Mouse (Mus musculus): ENCODE results near the gene Trim65. TPM values are rescaled to one million over a fixed set of nuclear protein-coding genes. Genes with fewer than 3 reads are reported as not detected.

The Trim65 gene
- polyA plus RNA-seq, 1 experiment from 2014 or later: 1.9 TPM

DNA sequence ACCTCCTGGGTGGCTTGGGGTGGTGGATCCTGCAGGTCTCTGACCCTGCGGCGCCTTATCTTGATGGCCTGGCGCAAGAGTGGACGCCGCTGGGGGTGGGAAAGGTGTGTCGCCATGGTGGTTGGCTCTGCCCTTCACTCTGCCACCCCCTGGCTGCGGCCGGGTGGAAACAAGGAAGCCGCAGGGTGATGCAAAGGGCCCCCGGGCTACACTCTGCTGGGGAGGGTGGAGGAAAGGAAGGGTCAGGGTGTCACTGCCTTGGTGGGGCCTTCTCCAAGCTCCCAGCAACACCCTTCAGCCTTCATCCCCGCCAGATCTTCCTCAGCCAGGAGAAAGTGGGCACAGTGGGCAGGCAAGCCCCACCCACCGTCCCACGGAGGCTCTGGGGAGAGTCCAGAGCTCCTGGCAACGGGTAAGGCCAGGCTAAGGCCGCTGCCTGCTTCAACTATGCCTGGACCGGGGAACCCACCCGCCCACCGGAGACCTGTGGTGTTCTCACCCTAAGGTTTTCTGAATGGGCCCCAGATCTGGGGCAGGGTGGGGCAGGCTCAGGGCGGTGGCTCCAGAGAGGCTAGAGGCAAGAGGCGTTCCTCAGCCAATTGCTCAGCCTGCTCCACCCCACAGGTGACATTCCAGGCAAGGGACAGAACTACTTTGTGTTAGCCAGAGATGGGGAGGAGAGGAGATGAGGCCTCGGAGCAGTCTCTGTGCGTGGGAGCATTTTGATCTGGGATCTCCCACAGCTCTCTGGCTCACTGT lies 53.3 kb downstream of the Trim65 start, which contains the start of gene Unc13d:
Unc13d (minus strand) TSS at position 516 of the 759 bp plus-strand sequence.
- ATAC-seq (replicated peaks; ENCODE audit: low FRiP score) (0 out of 2 replicates have a peak, but pooled peaks have one; percentile 25), DNase-seq (ENCODE audit: low spot score) (no peak)
- WGBS: 71% methylated on average over 21 of the region's 22 CpGs
- Histone ChIP-seq H3K4me3 (ENCODE audit: low read depth, low read length) (peak within 1 kb of the TSS; percentile 13; the same call in 1 of the 2 replicates), H3K9ac (ENCODE audit: low read length) (peak within 1 kb of the TSS; percentile 23), H3K9me3 (ENCODE audit: control insufficient read depth, low read length) (no peaks in the 10 kb centered on the region), H3K4me1 (replicated peaks; ENCODE audit: control insufficient read depth, insufficient read depth, low read length) (peaks cover 8% of the 10 kb centered on the region), H3K27me3 (ENCODE audit: control insufficient read depth, insufficient read depth, low read length) (no peaks in the 10 kb centered on the region), H3K36me3 (ENCODE audit: control insufficient read depth, insufficient read depth, low read length) (peaks cover 9% of the 10 kb centered on the region), H3K27ac (ENCODE audit: low read depth, low read length) (peak within 1 kb of the TSS; percentile 18), H3K4me2 (ENCODE audit: low read depth, low read length, severe bottlenecking) (peak within 1 kb of the TSS; percentile 46)

DNA sequence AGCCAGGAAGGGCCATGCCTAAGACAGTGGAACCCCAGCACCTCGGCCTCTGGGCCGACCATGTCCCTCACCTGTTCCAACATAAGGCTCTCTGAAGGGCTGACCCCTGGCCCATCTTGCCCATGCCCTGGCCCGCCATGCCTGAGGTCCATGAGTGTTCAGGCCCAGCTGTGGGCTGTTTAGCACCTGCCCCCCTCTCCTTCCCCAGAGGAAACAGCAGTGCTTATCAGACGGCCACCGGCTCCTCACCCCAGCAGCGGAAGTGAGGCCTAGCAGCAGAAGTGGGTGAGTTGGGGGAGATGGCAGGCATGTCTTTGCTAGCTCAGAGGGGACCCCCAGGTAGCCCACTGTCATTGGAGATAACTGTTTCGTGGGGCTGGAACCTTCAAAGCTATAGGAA lies 54.1 kb downstream of the Trim65 start:
- Histone ChIP-seq H3K9me3 (ENCODE audit: control insufficient read depth, low read length) (no peaks in the 10 kb centered on the region), H3K4me1 (replicated peaks; ENCODE audit: control insufficient read depth, insufficient read depth, low read length) (peaks cover 8% of the 10 kb centered on the region), H3K4me3 (ENCODE audit: low read depth, low read length) (no peak overlapping the region), H3K9ac (ENCODE audit: low read length) (no peak overlapping the region), H3K27ac (ENCODE audit: low read depth, low read length) (no peak overlapping the region), H3K36me3 (ENCODE audit: control insufficient read depth, insufficient read depth, low read length) (peaks cover 6% of the 10 kb centered on the region), H3K27me3 (ENCODE audit: control insufficient read depth, insufficient read depth, low read length) (no peaks in the 10 kb centered on the region), H3K4me2 (ENCODE audit: low read depth, low read length, severe bottlenecking) (no peak overlapping the region)
- ATAC-seq (replicated peaks; ENCODE audit: low FRiP score) (no peak), DNase-seq (ENCODE audit: low spot score) (no peak)
- WGBS: 83% methylated on average over 7 of the region's 7 CpGs

DNA sequence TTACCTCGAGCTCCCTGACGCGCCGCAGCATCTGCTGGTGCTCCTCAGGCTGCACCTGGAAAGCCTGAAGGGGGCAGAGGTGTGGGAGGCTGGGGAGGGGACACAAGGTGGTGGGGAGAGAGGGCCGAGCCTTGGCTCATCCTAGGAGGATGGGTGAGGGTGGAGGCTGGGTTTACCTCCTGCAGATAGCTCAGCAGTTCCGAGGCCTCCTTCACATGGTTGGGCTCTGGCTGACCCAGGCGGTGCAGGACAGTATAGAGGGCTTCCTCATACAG lies 54.7 kb downstream of the Trim65 start:
- peaks cover 8% of the 10 kb centered on the region for H3K4me1 ChIP-seq (replicated peaks; ENCODE audit: control insufficient read depth, insufficient read depth, low read length)
- 65% methylated on average over 7 of the region's 7 CpGs for WGBS

DNA sequence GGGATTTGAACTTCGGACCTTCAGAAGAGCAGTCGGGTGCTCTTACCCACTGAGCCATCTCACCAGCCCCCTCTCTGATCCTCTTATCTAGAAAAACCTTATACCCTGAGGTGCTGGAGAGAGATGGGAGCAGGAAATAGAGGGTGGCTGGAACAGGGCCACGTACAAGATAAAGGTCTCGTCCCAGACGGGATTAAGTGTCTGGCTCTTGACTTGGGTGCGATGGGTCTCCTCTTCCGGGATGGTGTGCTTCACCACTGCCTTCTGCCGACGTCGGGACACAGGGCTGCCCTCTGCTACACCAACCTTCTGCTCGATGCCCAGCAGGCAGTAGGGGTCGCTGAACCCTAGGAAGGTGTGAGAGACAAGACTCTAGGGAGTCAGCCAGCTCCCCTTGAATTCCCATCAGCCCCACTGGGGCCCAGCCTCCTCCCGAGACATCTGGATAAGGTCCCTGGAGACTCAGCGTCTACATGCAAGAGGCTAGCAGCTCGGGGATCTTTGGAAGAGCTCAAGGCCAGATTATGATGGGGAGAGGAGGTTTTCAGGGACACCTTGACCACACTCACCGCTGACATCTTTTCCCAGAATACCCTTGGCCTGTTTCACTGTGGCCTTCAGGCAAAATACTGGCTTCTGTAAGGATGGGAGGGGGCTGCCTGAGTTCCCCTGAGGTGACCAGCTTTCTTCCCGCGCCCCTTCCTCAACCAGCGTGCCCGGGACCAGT lies 55.2 kb downstream of the Trim65 start:
- ATAC-seq (replicated peaks; ENCODE audit: low FRiP score) (no peak), DNase-seq (ENCODE audit: low spot score) (no peak)
- Histone ChIP-seq H3K9ac (ENCODE audit: low read length) (no peak overlapping the region), H3K27ac (ENCODE audit: low read depth, low read length) (no peak overlapping the region), H3K4me3 (ENCODE audit: low read depth, low read length) (no peak overlapping the region), H3K4me1 (replicated peaks; ENCODE audit: control insufficient read depth, insufficient read depth, low read length) (peaks cover 8% of the 10 kb centered on the region), H3K36me3 (ENCODE audit: control insufficient read depth, insufficient read depth, low read length) (peaks cover 6% of the 10 kb centered on the region), H3K27me3 (ENCODE audit: control insufficient read depth, insufficient read depth, low read length) (no peaks in the 10 kb centered on the region), H3K4me2 (ENCODE audit: low read depth, low read length, severe bottlenecking) (no peak overlapping the region), H3K9me3 (ENCODE audit: control insufficient read depth, low read length) (no peaks in the 10 kb centered on the region)
- WGBS: 58% methylated on average over 20 of the region's 20 CpGs

More for the DNA sequence above, 54.7 kb downstream of the Trim65 start:
- no peak overlapping the region for H3K9ac ChIP-seq (ENCODE audit: low read length)
- no peaks in the 10 kb centered on the region for H3K9me3 ChIP-seq (ENCODE audit: control insufficient read depth, low read length)
- H3K27ac ChIP-seq (ENCODE audit: low read depth, low read length): no peak overlapping the region
- no peak overlapping the region for H3K4me3 ChIP-seq (ENCODE audit: low read depth, low read length)
- H3K4me2 ChIP-seq (ENCODE audit: low read depth, low read length, severe bottlenecking): no peak overlapping the region
- H3K27me3 ChIP-seq (ENCODE audit: control insufficient read depth, insufficient read depth, low read length): no peaks in the 10 kb centered on the region
- no peak for DNase-seq (ENCODE audit: low spot score)
- ATAC-seq (replicated peaks; ENCODE audit: low FRiP score): no peak
- H3K36me3 ChIP-seq (ENCODE audit: control insufficient read depth, insufficient read depth, low read length): peaks cover 6% of the 10 kb centered on the region

GRCm38 (mm10) chr11:116074436-116074991 lies 56.4 kb downstream of the Trim65 start:
- H3K4me1 ChIP-seq (replicated peaks; ENCODE audit: control insufficient read depth, insufficient read depth, low read length): peaks cover 8% of the 10 kb centered on the region
- H3K4me2 ChIP-seq (ENCODE audit: low read depth, low read length, severe bottlenecking): no peak overlapping the region
- 62% methylated on average over 7 of the region's 7 CpGs for WGBS
- H3K27me3 ChIP-seq (ENCODE audit: control insufficient read depth, insufficient read depth, low read length): no peaks in the 10 kb centered on the region
- ATAC-seq (replicated peaks; ENCODE audit: low FRiP score) (no peak), DNase-seq (ENCODE audit: low spot score) (no peak)
- H3K27ac ChIP-seq (ENCODE audit: low read depth, low read length): no peak overlapping the region
- H3K9ac ChIP-seq (ENCODE audit: low read length): no peak overlapping the region
- H3K9me3 ChIP-seq (ENCODE audit: control insufficient read depth, low read length): no peaks in the 10 kb centered on the region
- H3K36me3 ChIP-seq (ENCODE audit: control insufficient read depth, insufficient read depth, low read length): no peaks in the 10 kb centered on the region; the same call in 1 of the 2 replicates
- no peak overlapping the region for H3K4me3 ChIP-seq (ENCODE audit: low read depth, low read length)

DNA sequence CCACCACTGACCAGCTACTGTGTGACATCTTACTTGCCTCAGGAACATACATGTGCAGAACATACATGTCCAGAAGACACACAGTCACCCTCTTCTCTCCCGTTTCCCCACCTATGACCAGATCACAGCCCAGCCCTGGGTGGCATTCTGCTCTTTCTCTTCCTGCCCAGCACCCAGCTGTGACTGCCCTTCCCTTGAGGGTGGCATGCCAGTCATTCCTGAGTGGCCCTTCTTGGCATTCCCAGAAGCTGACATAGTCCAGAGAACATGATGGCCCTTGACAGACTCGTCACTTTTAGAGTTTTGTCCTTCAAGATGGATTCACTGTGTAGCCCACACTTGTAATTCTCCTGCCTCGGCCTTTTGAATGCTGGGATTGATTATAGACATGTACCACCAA lies 58.3 kb downstream of the Trim65 start:
- DNase-seq (ENCODE audit: low spot score) (no peak), ATAC-seq (replicated peaks; ENCODE audit: low FRiP score) (no peak)
- H3K27ac ChIP-seq (ENCODE audit: low read depth, low read length): no peak overlapping the region
- no peaks in the 10 kb centered on the region for H3K4me1 ChIP-seq (replicated peaks; ENCODE audit: control insufficient read depth, insufficient read depth, low read length)
- no peaks in the 10 kb centered on the region for H3K9me3 ChIP-seq (ENCODE audit: control insufficient read depth, low read length)
- H3K27me3 ChIP-seq (ENCODE audit: control insufficient read depth, insufficient read depth, low read length): no peaks in the 10 kb centered on the region
- H3K36me3 ChIP-seq (ENCODE audit: control insufficient read depth, insufficient read depth, low read length): no peaks in the 10 kb centered on the region
- WGBS: 85% methylated on average over 3 of the region's 3 CpGs
- no peak overlapping the region for H3K4me2 ChIP-seq (ENCODE audit: low read depth, low read length, severe bottlenecking)
- no peak overlapping the region for H3K9ac ChIP-seq (ENCODE audit: low read length)
- no peak overlapping the region for H3K4me3 ChIP-seq (ENCODE audit: low read depth, low read length)

Other genes with a start within 250 kb of the Trim65 start
- 2.0 and 2.6 TPM in 2 replicates for gene Smim5, start 231.2 kb downstream of the Trim65 start, polyA plus RNA-seq (2014; fragmentation: Nextera tagmentation; extraction: Ambion mirVana)
- 0.72 and 0.95 TPM in 2 replicates for gene Smim6, start 219.1 kb downstream of the Trim65 start, polyA plus RNA-seq (2014; fragmentation: Nextera tagmentation; extraction: Ambion mirVana)
- gene Sap30bp, start 197.8 kb downstream of the Trim65 start, polyA plus RNA-seq (2014; fragmentation: Nextera tagmentation; extraction: Ambion mirVana): 55.2 and 56.3 TPM in 2 replicates
- gene Recql5, start 197.7 kb downstream of the Trim65 start, polyA plus RNA-seq (2014; fragmentation: Nextera tagmentation; extraction: Ambion mirVana): 28.3 and 35.6 TPM in 2 replicates
- gene Itgb4, start 156.4 kb downstream of the Trim65 start, polyA plus RNA-seq (2014; fragmentation: Nextera tagmentation; extraction: Ambion mirVana): 0.57 and 0.72 TPM in 2 replicates
- 142 and 151 TPM in 2 replicates for gene Galk1, start 118.4 kb downstream of the Trim65 start, polyA plus RNA-seq (2014; fragmentation: Nextera tagmentation; extraction: Ambion mirVana)
- gene H3f3b, start 103.2 kb downstream of the Trim65 start, polyA plus RNA-seq (2014; fragmentation: Nextera tagmentation; extraction: Ambion mirVana): 1,836 and 1,931 TPM in 2 replicates
- 40.7 and 48.5 TPM in 2 replicates for gene Unk, start 100.8 kb downstream of the Trim65 start, polyA plus RNA-seq (2014; fragmentation: Nextera tagmentation; extraction: Ambion mirVana)
- 1.6 and 2.2 TPM in 2 replicates for gene Unc13d, start 53.2 kb downstream of the Trim65 start, polyA plus RNA-seq (2014; fragmentation: Nextera tagmentation; extraction: Ambion mirVana)
- 100.0 and 111 TPM in 2 replicates for gene Wbp2, start 44.1 kb downstream of the Trim65 start, polyA plus RNA-seq (2014; fragmentation: Nextera tagmentation; extraction: Ambion mirVana)
- 3.4 and 3.8 TPM in 2 replicates for gene Trim47, start 3.9 kb downstream of the Trim65 start, polyA plus RNA-seq (2014; fragmentation: Nextera tagmentation; extraction: Ambion mirVana)
- 98.0 and 109 TPM in 2 replicates for gene Mrpl38, start 7.7 kb upstream of the Trim65 start, polyA plus RNA-seq (2014; fragmentation: Nextera tagmentation; extraction: Ambion mirVana)
- gene Fbf1, start 37.0 kb upstream of the Trim65 start, polyA plus RNA-seq (2014; fragmentation: Nextera tagmentation; extraction: Ambion mirVana): 52.8 and 60.3 TPM in 2 replicates
- gene Ten1, start 67.7 kb upstream of the Trim65 start, polyA plus RNA-seq (2014; fragmentation: Nextera tagmentation; extraction: Ambion mirVana): 48.5 and 55.4 TPM in 2 replicates
- 28.0 and 30.2 TPM in 2 replicates for gene Acox1, start 67.9 kb upstream of the Trim65 start, polyA plus RNA-seq (2014; fragmentation: Nextera tagmentation; extraction: Ambion mirVana)
- 0.61 and 0.80 TPM in 2 replicates for gene Evpl, start 106.9 kb upstream of the Trim65 start, polyA plus RNA-seq (2014; fragmentation: Nextera tagmentation; extraction: Ambion mirVana)
- gene Srp68, start 143.1 kb upstream of the Trim65 start, polyA plus RNA-seq (2014; fragmentation: Nextera tagmentation; extraction: Ambion mirVana): 81.2 and 83.6 TPM in 2 replicates
- gene Galr2, start 149.8 kb upstream of the Trim65 start, polyA plus RNA-seq (2014; fragmentation: Nextera tagmentation; extraction: Ambion mirVana): 0.27 TPM in 1 of 2 replicates, not detected in the other
- gene Exoc7, start 176.1 kb upstream of the Trim65 start, polyA plus RNA-seq (2014; fragmentation: Nextera tagmentation; extraction: Ambion mirVana): 67.8 and 71.1 TPM in 2 replicates
- 5.3 and 6.8 TPM in 2 replicates for gene Foxj1, start 204.3 kb upstream of the Trim65 start, polyA plus RNA-seq (2014; fragmentation: Nextera tagmentation; extraction: Ambion mirVana)